Mouse (Mus musculus): ENCODE results near the gene Atf6. TPM values are rescaled to one million over a fixed set of nuclear protein-coding genes. Genes with fewer than 3 reads are reported as not detected.

The Atf6 gene
- total RNA-seq, 1 experiment from 2014 or later, result 49.6 TPM

- no peak for ATAC-seq (replicated peaks; ENCODE audit: insufficient number of reproducible peaks, low FRiP score, low TSS enrichment, poor library complexity, severe bottlenecking)
Measured at GRCm38 (mm10) chr1:170699553-170699952, 168.0 kb downstream of the Atf6 start.

- ATAC-seq (replicated peaks; ENCODE audit: insufficient number of reproducible peaks, low FRiP score, low TSS enrichment, poor library complexity, severe bottlenecking), result no peak
Measured at GRCm38 (mm10) chr1:170698771-170699170, 168.8 kb downstream of the Atf6 start.

- ATAC-seq (replicated peaks; ENCODE audit: insufficient number of reproducible peaks, low FRiP score, low TSS enrichment, poor library complexity, severe bottlenecking), result no peak
Measured at GRCm38 (mm10) chr1:170697771-170698356, 169.7 kb downstream of the Atf6 start.

GRCm38 (mm10) chr1:170696996-170697395 lies 170.6 kb downstream of the Atf6 start:
- no peak for ATAC-seq (replicated peaks; ENCODE audit: insufficient number of reproducible peaks, low FRiP score, low TSS enrichment, poor library complexity, severe bottlenecking)

- ATAC-seq (replicated peaks; ENCODE audit: insufficient number of reproducible peaks, low FRiP score, low TSS enrichment, poor library complexity, severe bottlenecking), result no peak
Measured at GRCm38 (mm10) chr1:170695326-170695725, 172.2 kb downstream of the Atf6 start.

GRCm38 (mm10) chr1:170694821-170695291 lies 172.7 kb downstream of the Atf6 start:
- ATAC-seq (replicated peaks; ENCODE audit: insufficient number of reproducible peaks, low FRiP score, low TSS enrichment, poor library complexity, severe bottlenecking), result no peak

- ATAC-seq (replicated peaks; ENCODE audit: insufficient number of reproducible peaks, low FRiP score, low TSS enrichment, poor library complexity, severe bottlenecking), result no peak
Measured at GRCm38 (mm10) chr1:170691301-170691700, 176.3 kb downstream of the Atf6 start.

GRCm38 (mm10) chr1:170689773-170690172 lies 177.8 kb downstream of the Atf6 start:
- ATAC-seq (replicated peaks; ENCODE audit: insufficient number of reproducible peaks, low FRiP score, low TSS enrichment, poor library complexity, severe bottlenecking), result no peak

GRCm38 (mm10) chr1:170683863-170684262 lies 183.7 kb downstream of the Atf6 start:
- no peak for ATAC-seq (replicated peaks; ENCODE audit: insufficient number of reproducible peaks, low FRiP score, low TSS enrichment, poor library complexity, severe bottlenecking)

GRCm38 (mm10) chr1:170679624-170680023 lies 187.9 kb downstream of the Atf6 start:
- ATAC-seq (replicated peaks; ENCODE audit: insufficient number of reproducible peaks, low FRiP score, low TSS enrichment, poor library complexity, severe bottlenecking), result no peak

- ATAC-seq (replicated peaks; ENCODE audit: insufficient number of reproducible peaks, low FRiP score, low TSS enrichment, poor library complexity, severe bottlenecking), result no peak
Measured at GRCm38 (mm10) chr1:170678861-170679260, 188.7 kb downstream of the Atf6 start.

GRCm38 (mm10) chr1:170677681-170678080 lies 189.9 kb downstream of the Atf6 start:
- no peak for ATAC-seq (replicated peaks; ENCODE audit: insufficient number of reproducible peaks, low FRiP score, low TSS enrichment, poor library complexity, severe bottlenecking)

GRCm38 (mm10) chr1:170674184-170674775 lies 193.3 kb downstream of the Atf6 start:
- ATAC-seq (replicated peaks; ENCODE audit: insufficient number of reproducible peaks, low FRiP score, low TSS enrichment, poor library complexity, severe bottlenecking), result no peak

GRCm38 (mm10) chr1:170665200-170665599 lies 202.4 kb downstream of the Atf6 start:
- ATAC-seq (replicated peaks; ENCODE audit: insufficient number of reproducible peaks, low FRiP score, low TSS enrichment, poor library complexity, severe bottlenecking), result no peak

- no peak for ATAC-seq (replicated peaks; ENCODE audit: insufficient number of reproducible peaks, low FRiP score, low TSS enrichment, poor library complexity, severe bottlenecking)
Measured at GRCm38 (mm10) chr1:170664620-170665185, 202.9 kb downstream of the Atf6 start.

- no peak for ATAC-seq (replicated peaks; ENCODE audit: insufficient number of reproducible peaks, low FRiP score, low TSS enrichment, poor library complexity, severe bottlenecking)
Measured at GRCm38 (mm10) chr1:170659260-170659659, 208.3 kb downstream of the Atf6 start.

GRCm38 (mm10) chr1:170657643-170658314 lies 209.8 kb downstream of the Atf6 start:
- ATAC-seq (replicated peaks; ENCODE audit: insufficient number of reproducible peaks, low FRiP score, low TSS enrichment, poor library complexity, severe bottlenecking), result no peak

- no peak for ATAC-seq (replicated peaks; ENCODE audit: insufficient number of reproducible peaks, low FRiP score, low TSS enrichment, poor library complexity, severe bottlenecking)
Measured at GRCm38 (mm10) chr1:170657228-170657521, 210.4 kb downstream of the Atf6 start.

- ATAC-seq (replicated peaks; ENCODE audit: insufficient number of reproducible peaks, low FRiP score, low TSS enrichment, poor library complexity, severe bottlenecking), result no peak
Measured at GRCm38 (mm10) chr1:170656518-170657227, 210.9 kb downstream of the Atf6 start.
